Mouse (Mus musculus) stomach, postnatal 0 days (tissue): ENCODE measurements at regions not wholly inside any gene's neighbourhood (a gene's known extent, or its start where the extent isn't known, plus 50 kb on each side); places are given as distances from the start of the nearest gene placed in this dataset.
A peak's percentile ranks its signal among the peaks of the same experiment; 100 is the strongest.

Experiments used
- ATAC-seq: fragments of 200-750 bp; cut with Nextera tagmentation; 2 replicates; pipeline ENCODE4 v1.8.0; 2017; ENCODE audit not compliant: low FRiP score, low TSS enrichment
- DNase-seq: peaks from one replicate; pipeline ENCODE4 v3.0.0-alpha.2; 2016; ENCODE audit warnings: low spot score
- H3K27ac ChIP-seq: fragments of 300-500 bp; sonication (generic); replicated peaks from 2 replicates; pipeline ENCODE4 v1.5.1; 2014; ENCODE audit warnings: mild to moderate bottlenecking, control low read depth
- H3K27me3 ChIP-seq: fragments of 300-500 bp; sonication (generic); 2 replicates; pipeline ENCODE4 v1.6.1; 2014; ENCODE audit warnings: low read length; ENCODE audit not compliant: control insufficient read depth, insufficient read depth
- H3K36me3 ChIP-seq: fragments of 300-500 bp; sonication (generic); 2 replicates; pipeline ENCODE4 v1.6.1; 2014; ENCODE audit warnings: low read length, mixed read lengths; ENCODE audit not compliant: control insufficient read depth, insufficient read depth
- H3K4me1 ChIP-seq: fragments of 300-500 bp; sonication (generic); replicated peaks from 2 replicates; pipeline ENCODE4 v1.6.1; 2014; ENCODE audit warnings: antibody characterized with exemption; ENCODE audit not compliant: control insufficient read depth, insufficient read depth
- H3K4me2 ChIP-seq: fragments of 300-500 bp; sonication (generic); replicated peaks from 2 replicates; pipeline ENCODE4 v1.6.1; 2014; ENCODE audit warnings: low read depth, mild to moderate bottlenecking, control low read depth, moderate library complexity
- H3K4me3 ChIP-seq: fragments of 300-500 bp; sonication (generic); 2 replicates; pipeline ENCODE4 v1.5.1; 2014; ENCODE audit warnings: low read depth, low read length, control low read depth
- H3K9ac ChIP-seq: fragments of 300-500 bp; sonication (generic); 2 replicates; pipeline ENCODE4 v1.6.1; 2014; ENCODE audit warnings: mild to moderate bottlenecking, low read length, control low read depth, mixed read lengths
- H3K9me3 ChIP-seq: fragments of 300-500 bp; sonication (generic); 2 replicates; pipeline ENCODE4 v1.6.1; 2016; ENCODE audit warnings: low read length; ENCODE audit not compliant: control insufficient read depth
- CTCF ChIP-seq: IDR thresholded peaks from 2 replicates; pipeline ENCODE4 v1.5.1; 2016; ENCODE audit warnings: antibody characterized with exemption, low read depth, mild to moderate bottlenecking, moderate library complexity
- EP300 ChIP-seq: optimal IDR thresholded peaks from 2 replicates; pipeline ENCODE3; 2016; ENCODE audit warnings: antibody characterized with exemption
- WGBS: fragments of 180-500 bp; shearing (Covaris S2); extraction: QIAGEN DNeasy Blood & Tissue Kit; methylation state at CpG from one replicate; pipeline ENCODE4 v1.1.7; 2014; 5-methylcytosine and 5-hydroxymethylcytosine counted together

DNA sequence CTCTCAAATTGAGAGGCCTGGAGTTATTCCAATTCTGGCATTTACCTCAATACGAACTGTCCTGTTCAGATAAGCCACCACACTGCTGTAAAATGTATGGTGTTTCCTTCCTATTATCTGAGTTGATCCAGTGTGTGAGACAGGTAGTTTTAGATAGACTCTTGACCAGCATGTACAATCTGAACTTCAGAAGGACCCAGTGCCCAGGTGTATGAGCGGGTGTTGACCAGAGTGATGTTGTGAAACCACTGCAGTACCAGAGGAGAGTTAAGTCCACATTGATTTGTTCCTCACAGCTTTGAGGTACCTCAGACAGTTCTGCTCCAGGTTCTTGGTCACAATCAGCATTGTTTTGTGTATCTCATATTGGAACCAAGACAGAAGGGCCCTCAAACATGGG is 132.6 kb upstream of the Slc22a22 start:
- no peaks in the 10 kb centered on the region for H3K9me3 ChIP-seq
- no peaks in the 10 kb centered on the region for H3K27me3 ChIP-seq
- H3K36me3 ChIP-seq, result no peaks in the 10 kb centered on the region
- no peak for ATAC-seq
- no peak overlapping the region for H3K4me2 ChIP-seq
- TF ChIP-seq CTCF (no peak), EP300 (no peak)
- no peak overlapping the region for H3K27ac ChIP-seq
- no peak for DNase-seq
- H3K9ac ChIP-seq, result no peak overlapping the region
- WGBS, result 87% methylated on average over 2 of the region's 2 CpGs
- H3K4me1 ChIP-seq, result no peaks in the 10 kb centered on the region
- H3K4me3 ChIP-seq, result no peak overlapping the region

DNA sequence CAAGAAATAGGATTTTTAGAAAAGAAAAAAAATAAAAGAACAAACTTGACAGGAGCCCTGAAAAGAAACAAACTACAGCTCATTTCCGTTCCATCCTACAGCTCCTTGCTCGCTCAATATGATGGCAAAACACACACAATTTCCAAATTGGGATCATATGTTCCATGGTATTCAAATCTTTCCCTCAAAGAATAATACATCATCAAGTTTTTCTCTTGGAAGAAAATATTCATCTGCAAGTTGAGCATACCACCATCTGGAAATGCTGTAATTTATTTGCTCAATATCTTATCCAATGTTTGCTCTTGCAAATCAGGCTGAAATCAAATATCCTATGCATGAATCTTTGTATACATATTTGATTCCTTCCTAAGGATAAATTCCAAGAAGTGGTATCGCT is 131.1 kb upstream of the Slc22a22 start:
- no peak for TF ChIP-seq EP300
- no peak for TF ChIP-seq CTCF
- H3K4me3 ChIP-seq, result no peak overlapping the region
- H3K9ac ChIP-seq, result no peak overlapping the region
- ATAC-seq, result no peak
- no peak overlapping the region for H3K4me2 ChIP-seq
- WGBS, result 57% methylated on average over 3 of the region's 3 CpGs
- no peak for DNase-seq
- no peaks in the 10 kb centered on the region for H3K4me1 ChIP-seq
- no peaks in the 10 kb centered on the region for H3K9me3 ChIP-seq
- no peaks in the 10 kb centered on the region for H3K36me3 ChIP-seq
- no peak overlapping the region for H3K27ac ChIP-seq
- H3K27me3 ChIP-seq, result no peaks in the 10 kb centered on the region

DNA sequence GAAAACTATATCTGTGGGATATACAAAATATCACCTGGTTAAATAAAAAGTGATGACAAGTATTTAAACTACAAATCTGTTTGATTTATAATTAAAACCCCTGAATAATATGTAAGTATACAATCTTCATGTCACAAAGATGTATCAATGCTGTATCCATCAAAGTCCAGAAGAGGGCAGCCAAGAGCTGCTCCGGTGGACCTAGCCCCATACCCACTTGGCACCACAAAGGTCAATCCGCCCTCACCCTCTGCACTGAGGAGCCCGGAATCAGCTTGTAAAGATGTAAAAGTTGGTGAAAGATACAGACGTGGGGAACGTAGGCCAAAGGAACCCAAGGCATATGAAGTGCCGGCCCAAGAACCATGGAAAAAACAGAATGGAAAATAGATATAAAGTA is 123.1 kb upstream of the Slc22a22 start:
- DNase-seq, result peak; percentile 33
- no peaks in the 10 kb centered on the region for H3K27me3 ChIP-seq
- no peak overlapping the region for H3K9ac ChIP-seq
- no peak overlapping the region for H3K4me3 ChIP-seq
- no peaks in the 10 kb centered on the region for H3K4me1 ChIP-seq
- TF ChIP-seq CTCF, result peak; percentile 90
- TF ChIP-seq EP300, result no peak
- H3K9me3 ChIP-seq, result no peaks in the 10 kb centered on the region
- no peak overlapping the region for H3K27ac ChIP-seq
- no peak for ATAC-seq
- H3K4me2 ChIP-seq, result no peak overlapping the region
- 21% methylated on average over 6 of the region's 6 CpGs for WGBS
- no peaks in the 10 kb centered on the region for H3K36me3 ChIP-seq

DNA sequence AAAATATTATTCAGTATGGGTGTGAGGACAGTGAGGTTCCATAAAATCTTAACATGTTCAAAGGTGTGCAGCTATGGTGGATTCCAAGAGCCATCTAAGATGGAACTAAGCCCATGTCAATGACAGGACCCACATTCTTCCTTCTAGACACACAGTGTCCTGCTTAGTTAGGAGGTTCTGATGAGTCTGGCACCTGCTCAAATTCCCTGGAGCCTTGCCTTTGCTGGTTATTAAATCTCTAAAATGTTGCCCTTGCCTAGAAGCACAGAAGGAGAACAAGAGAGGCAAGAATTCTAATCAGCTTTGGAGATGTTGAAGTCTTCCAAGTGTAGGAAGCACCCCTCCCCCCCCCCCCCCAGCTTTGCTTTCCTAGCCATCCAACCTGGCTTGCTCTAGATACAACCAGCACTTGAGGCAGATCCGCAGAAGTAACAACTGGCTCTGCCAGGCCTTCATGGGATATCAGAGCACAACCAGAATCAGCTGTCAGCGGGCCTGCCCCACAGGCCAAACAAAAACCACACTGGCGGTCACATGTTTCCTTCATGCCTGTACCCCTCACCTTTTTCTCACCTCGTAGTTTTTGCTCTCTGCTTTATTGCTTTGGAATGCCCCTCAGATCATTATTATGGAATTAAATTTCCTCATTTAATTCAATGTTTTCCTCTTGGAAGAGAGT is 116.0 kb upstream of the Slc22a22 start:
- no peak overlapping the region for H3K9ac ChIP-seq
- DNase-seq (no peak), ATAC-seq (no peak)
- TF ChIP-seq CTCF (no peak), EP300 (no peak)
- no peaks in the 10 kb centered on the region for H3K36me3 ChIP-seq
- H3K4me3 ChIP-seq, result no peak overlapping the region
- H3K27me3 ChIP-seq, result no peaks in the 10 kb centered on the region
- WGBS, result 74% methylated on average over 4 of the region's 4 CpGs
- H3K9me3 ChIP-seq, result no peaks in the 10 kb centered on the region
- H3K4me2 ChIP-seq, result no peak overlapping the region
- H3K4me1 ChIP-seq, result no peaks in the 10 kb centered on the region; the same call in 1 of the 2 replicates
- no peak overlapping the region for H3K27ac ChIP-seq

DNA sequence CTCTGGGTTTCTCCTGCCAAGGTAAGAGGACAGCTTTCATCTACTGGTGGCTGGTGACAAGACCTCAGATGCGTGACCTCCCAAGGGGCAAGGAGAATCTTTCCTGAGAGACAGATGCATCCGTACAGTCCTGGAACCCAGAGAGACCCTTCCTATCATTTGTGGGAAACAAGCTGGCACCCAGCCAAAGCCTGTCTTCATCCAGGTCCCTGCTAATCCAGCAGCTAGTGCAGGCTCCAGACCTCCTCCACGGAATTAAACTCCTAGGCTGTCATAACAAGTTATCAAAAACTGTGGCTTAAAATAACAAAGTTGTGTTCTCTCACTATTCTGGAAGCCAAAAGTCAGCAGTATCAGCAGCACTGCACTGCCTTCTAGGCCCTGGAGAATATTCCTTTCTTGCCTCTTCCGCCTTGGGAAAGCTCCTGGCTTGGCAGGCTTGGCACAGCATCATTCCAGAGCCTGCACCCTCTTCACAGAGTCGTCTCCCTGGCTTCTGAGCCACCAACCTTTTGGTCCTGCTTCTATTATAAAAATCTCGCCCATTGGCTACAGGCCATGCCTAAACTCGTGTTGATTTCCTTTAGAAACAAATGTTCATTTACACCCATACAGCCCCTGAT is 113.3 kb upstream of the Slc22a22 start:
- Histone ChIP-seq H3K4me3 (no peak overlapping the region), H3K27ac (no peak overlapping the region), H3K4me1 (no peaks in the 10 kb centered on the region; the same call in 1 of the 2 replicates), H3K9me3 (no peaks in the 10 kb centered on the region), H3K27me3 (no peaks in the 10 kb centered on the region), H3K36me3 (no peaks in the 10 kb centered on the region), H3K9ac (no peak overlapping the region), H3K4me2 (no peak overlapping the region)
- TF ChIP-seq EP300 (no peak), CTCF (no peak)
- ATAC-seq (peak; percentile 18; the same call in 1 of the 2 replicates), DNase-seq (peak; percentile 27)
- WGBS, result 33% methylated on average over 7 of the region's 7 CpGs
